Mouse (Mus musculus) embryonic facial prominence, embryonic 14.5 days (tissue): ENCODE data around the gene Zbtb7a. TPM values are rescaled to one million over a fixed set of nuclear protein-coding genes. Genes with fewer than 3 reads are reported as not detected.

Experiments used
- ATAC-seq: fragments of 200-750 bp; cut with Nextera tagmentation; 2 replicates; pipeline ENCODE4 v1.8.0; 2017; ENCODE audit warnings: low read depth, moderate number of reproducible peaks, moderate TSS enrichment
- DNase-seq: peaks from one replicate; pipeline ENCODE4 v3.0.0-alpha.2; 2015; ENCODE audit warnings: low spot score
- H3K27ac ChIP-seq: fragments of 300-500 bp; sonication (generic); replicated peaks from 2 replicates; pipeline ENCODE4 v1.5.1; 2014; ENCODE audit warnings: low read depth, mild to moderate bottlenecking, low read length, moderate library complexity
- H3K27me3 ChIP-seq: fragments of 300-500 bp; sonication (generic); replicated peaks from 2 replicates; pipeline ENCODE4 v1.6.1; 2014; ENCODE audit warnings: low read length; ENCODE audit not compliant: control insufficient read depth, insufficient read depth
- H3K36me3 ChIP-seq: fragments of 300-500 bp; sonication (generic); 2 replicates; pipeline ENCODE4 v1.6.1; 2014; ENCODE audit warnings: low read length, mixed read lengths; ENCODE audit not compliant: control insufficient read depth, insufficient read depth
- H3K4me1 ChIP-seq: fragments of 300-500 bp; sonication (generic); 2 replicates; pipeline ENCODE4 v1.6.1; 2014; ENCODE audit warnings: antibody characterized with exemption, low read length; ENCODE audit not compliant: control insufficient read depth, insufficient read depth
- H3K4me2 ChIP-seq: fragments of 300-500 bp; sonication (generic); 2 replicates; pipeline ENCODE4 v1.6.1; 2014; ENCODE audit warnings: low read depth, mild to moderate bottlenecking, low read length, moderate library complexity, mixed read lengths
- H3K4me3 ChIP-seq: fragments of 300-500 bp; sonication (generic); 2 replicates; pipeline ENCODE4 v1.5.1; 2014; ENCODE audit warnings: low read depth, mild to moderate bottlenecking, low read length
- H3K9ac ChIP-seq: fragments of 300-500 bp; sonication (generic); 2 replicates; pipeline ENCODE4 v1.6.1; 2014; ENCODE audit warnings: low read depth, mild to moderate bottlenecking, low read length, moderate library complexity, mixed read lengths
- H3K9me3 ChIP-seq: fragments of 300-500 bp; sonication (generic); 2 replicates; pipeline ENCODE4 v1.6.1; 2016; ENCODE audit warnings: low read length; ENCODE audit not compliant: control insufficient read depth
- WGBS: fragments of 180-500 bp; shearing (Covaris S2); extraction: QIAGEN DNeasy Blood & Tissue Kit; methylation state at CpG from one replicate; pipeline ENCODE4 v1.1.7; 2014; 5-methylcytosine and 5-hydroxymethylcytosine counted together
- polyA plus RNA-seq: library from polyadenylated mRNA; unstranded; fragments of >200 nt; fragmentation: Nextera tagmentation; extraction: Ambion mirVana; gene quantifications from 2 replicates; pipeline ENCODE4 v1.2.1, GENCODE M21; 2014

Gene Zbtb7a
- 24.1 and 25.9 TPM in 2 replicates for polyA plus RNA-seq

GRCm38 (mm10) chr10:81134966-81135681 is at the start of gene Zbtb7a:
Zbtb7a (plus strand) TSS chr10:81135220.
- H3K4me1 ChIP-seq, result peaks cover 26% of the 10 kb centered on the region
- peaks cover 25% of the 10 kb centered on the region for H3K27me3 ChIP-seq
- no peak for ATAC-seq
- H3K4me2 ChIP-seq, result peak within 1 kb of the TSS; percentile 98
- H3K4me3 ChIP-seq, result peak within 1 kb of the TSS; percentile 88
- H3K9ac ChIP-seq, result peak within 1 kb of the TSS; percentile 98
- 3% methylated on average over 38 of the region's 41 CpGs for WGBS
- H3K27ac ChIP-seq, result peak within 1 kb of the TSS; percentile 98
- no peaks in the 10 kb centered on the region for H3K9me3 ChIP-seq
- peak; percentile 42 for DNase-seq
- no peaks in the 10 kb centered on the region for H3K36me3 ChIP-seq

GRCm38 (mm10) chr10:81087021-81087420 is 48.0 kb upstream of the Zbtb7a start:
- no peak overlapping the region for H3K4me3 ChIP-seq
- H3K4me1 ChIP-seq, result no peaks in the 10 kb centered on the region
- peaks cover 14% of the 10 kb centered on the region for H3K36me3 ChIP-seq
- no peaks in the 10 kb centered on the region for H3K27me3 ChIP-seq
- WGBS, result 58% methylated on average over 2 of the region's 2 CpGs
- no peak overlapping the region for H3K9ac ChIP-seq
- H3K9me3 ChIP-seq, result no peaks in the 10 kb centered on the region
- H3K4me2 ChIP-seq, result no peak overlapping the region
- no peak overlapping the region for H3K27ac ChIP-seq
- no peak for DNase-seq
- ATAC-seq, result no peak

- H3K4me1 ChIP-seq, result no peaks in the 10 kb centered on the region
- ATAC-seq (peak; percentile 58; the same call in 1 of the 2 replicates), DNase-seq (peak; percentile 73)
- no peak overlapping the region for H3K27ac ChIP-seq
- no peaks in the 10 kb centered on the region for H3K9me3 ChIP-seq
- H3K27me3 ChIP-seq, result no peaks in the 10 kb centered on the region
- WGBS, result 41% methylated on average over 2 of the region's 2 CpGs
- H3K9ac ChIP-seq, result no peak overlapping the region
- no peak overlapping the region for H3K4me2 ChIP-seq
- H3K4me3 ChIP-seq, result no peak overlapping the region
- no peaks in the 10 kb centered on the region for H3K36me3 ChIP-seq
These were observed 45.8 kb upstream of the Zbtb7a start for GRCm38 (mm10) chr10:81089216-81089615.

- DNase-seq (no peak), ATAC-seq (no peak)
- Histone ChIP-seq H3K4me3 (no peak overlapping the region), H3K27ac (no peak overlapping the region), H3K4me1 (no peaks in the 10 kb centered on the region), H3K36me3 (no peaks in the 10 kb centered on the region), H3K9me3 (no peaks in the 10 kb centered on the region), H3K9ac (no peak overlapping the region), H3K27me3 (no peaks in the 10 kb centered on the region), H3K4me2 (no peak overlapping the region)
- 80% methylated on average over 7 of the region's 7 CpGs for WGBS
These were observed 44.4 kb upstream of the Zbtb7a start for GRCm38 (mm10) chr10:81090621-81091020.

GRCm38 (mm10) chr10:81092465-81093250 is 42.4 kb upstream of the Zbtb7a start:
- Histone ChIP-seq H3K4me1 (no peaks in the 10 kb centered on the region), H3K4me2 (no peak overlapping the region), H3K9me3 (no peaks in the 10 kb centered on the region), H3K27ac (no peak overlapping the region), H3K4me3 (no peak overlapping the region), H3K9ac (no peak overlapping the region), H3K36me3 (no peaks in the 10 kb centered on the region), H3K27me3 (no peaks in the 10 kb centered on the region)
- DNase-seq, result no peak
- no peak for ATAC-seq
- WGBS, result 52% methylated on average over 22 of the region's 22 CpGs

- no peaks in the 10 kb centered on the region for H3K4me1 ChIP-seq
- no peak for ATAC-seq
These were observed 39.9 kb upstream of the Zbtb7a start for GRCm38 (mm10) chr10:81094931-81095678.

GRCm38 (mm10) chr10:81105565-81106112 is 29.4 kb upstream of the Zbtb7a start, which contains the start of gene Map2k2:
Map2k2 (plus strand) TSS chr10:81105915.
- peak within 1 kb of the TSS; percentile 98 for H3K9ac ChIP-seq
- H3K27me3 ChIP-seq, result no peaks in the 10 kb centered on the region
- H3K9me3 ChIP-seq, result no peaks in the 10 kb centered on the region
- ATAC-seq (peak; percentile 97), DNase-seq (peak; percentile 98)
- WGBS, result 0% methylated on average over 24 of the region's 56 CpGs
- peaks cover 13% of the 10 kb centered on the region for H3K4me1 ChIP-seq
- peak within 1 kb of the TSS; percentile 98 for H3K27ac ChIP-seq
- peaks cover 25% of the 10 kb centered on the region for H3K36me3 ChIP-seq
- H3K4me2 ChIP-seq, result peak within 1 kb of the TSS; percentile 92
- H3K4me3 ChIP-seq, result peak within 1 kb of the TSS; percentile 86

More at GRCm38 (mm10) chr10:81094931-81095678, 39.9 kb upstream of the Zbtb7a start:
- no peak overlapping the region for H3K4me3 ChIP-seq
- H3K27ac ChIP-seq, result no peak overlapping the region
- no peaks in the 10 kb centered on the region for H3K9me3 ChIP-seq
- no peaks in the 10 kb centered on the region for H3K36me3 ChIP-seq
- no peak overlapping the region for H3K4me2 ChIP-seq
- DNase-seq, result no peak
- H3K9ac ChIP-seq, result no peak overlapping the region
- H3K27me3 ChIP-seq, result no peaks in the 10 kb centered on the region
- 61% methylated on average over 9 of the region's 9 CpGs for WGBS

GRCm38 (mm10) chr10:81106113-81106721 is 28.8 kb upstream of the Zbtb7a start:
- WGBS, result 1% methylated on average over 32 of the region's 35 CpGs
- peak overlapping the region; percentile 86 for H3K4me3 ChIP-seq
- peaks cover 13% of the 10 kb centered on the region for H3K4me1 ChIP-seq
- H3K27me3 ChIP-seq, result no peaks in the 10 kb centered on the region
- ATAC-seq (peak; percentile 88), DNase-seq (peak; percentile 89)
- peak overlapping the region; percentile 98 for H3K27ac ChIP-seq
- H3K4me2 ChIP-seq, result peak overlapping the region; percentile 92
- no peaks in the 10 kb centered on the region for H3K9me3 ChIP-seq
- peaks cover 31% of the 10 kb centered on the region for H3K36me3 ChIP-seq
- peak overlapping the region; percentile 98 for H3K9ac ChIP-seq
